Mouse (Mus musculus): ENCODE measurements at regions not wholly inside any gene's neighbourhood (a gene's known extent, or its start where the extent isn't known, plus 50 kb on each side); places are given as distances from the start of the nearest gene placed in this dataset.

DNA sequence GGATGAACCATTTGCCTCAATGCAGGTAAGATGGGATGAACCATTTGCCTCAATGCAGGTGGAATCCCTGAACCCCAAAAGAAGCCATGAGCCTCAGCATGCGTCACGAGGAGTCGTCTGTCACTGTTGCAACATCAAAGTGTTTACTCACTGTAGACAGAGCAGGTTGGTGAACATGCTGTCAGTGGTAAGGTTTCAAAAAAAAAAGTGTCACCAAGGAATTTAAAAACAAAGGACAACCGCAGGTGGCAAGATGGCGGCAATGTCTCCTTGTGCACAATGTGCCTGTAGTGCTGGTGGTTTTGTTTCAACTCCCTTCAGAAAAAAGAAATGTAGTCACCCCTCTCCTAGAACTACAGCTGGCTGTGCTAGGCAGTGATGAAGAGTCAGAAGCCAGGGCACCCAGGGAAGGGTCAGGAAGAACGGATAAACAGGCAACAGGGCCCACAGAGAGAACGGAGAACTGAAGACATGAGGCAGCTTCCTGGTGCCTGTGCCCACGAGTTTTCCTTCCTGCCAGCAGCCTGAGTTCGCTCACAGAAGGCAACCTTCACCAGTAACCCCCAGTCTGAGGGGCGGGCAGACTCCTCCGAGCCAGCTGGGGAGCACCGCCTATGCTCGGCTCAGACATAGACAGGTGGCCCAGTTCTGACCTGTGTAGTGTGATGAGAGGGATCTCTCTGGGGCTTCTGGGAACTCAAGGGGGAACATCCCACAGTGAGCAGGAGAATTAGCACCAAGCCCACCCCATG is 223.9 kb downstream of the Bcl11b start:
- TF ChIP-seq CTCF (IDR thresholded peaks at IDR 0.05; ENCODE audit: low read depth) (no peak), EP300 (optimal IDR thresholded peaks at IDR 0.05) (no peak)

All from stomach, postnatal 0 days (tissue).